8 mouse cellular contexts compared by ENCODE assay signal in genomic region chr10:53378981-53379708, GRCm38 (mm10). TPM values are rescaled to one million over a fixed set of nuclear protein-coding genes. Genes with fewer than 3 reads are reported as not detected.
A peak's percentile ranks its signal among the peaks of the same experiment; 100 is the strongest.
DNase-seq lines count a peak whose midpoint lies in the region; ATAC-seq and TF ChIP-seq lines count a peak whose summit lies in the region.

No protein-coding gene starts in this region.

- no peaks in the 10 kb centered on the region for H3K9me3 ChIP-seq in hindbrain, postnatal 0 days (ENCODE audit: low read length)
- no peaks in the 10 kb centered on the region for H3K9me3 ChIP-seq in neural tube, embryonic 11.5 days (ENCODE audit: control insufficient read depth, low read length)

- peak overlapping the region; percentile 100 for H3K9ac ChIP-seq in hindbrain, postnatal 0 days (replicated peaks; ENCODE audit: low read length)
- H3K9ac ChIP-seq in liver, adult 2 months (ENCODE audit: low read depth, low read length): peak overlapping the region; percentile 100
- peak overlapping the region; percentile 98 for H3K9ac ChIP-seq in neural tube, embryonic 11.5 days (ENCODE audit: low read length)

- peak in 1 of 2 experiments; percentile 64 for DNase-seq in spleen, adult 2 months (ENCODE audit: low read depth in 1 of 2, low spot score in 2 of 2)
- no peak for DNase-seq in spleen, adult 18-20 months
- peak; percentile 15 for DNase-seq in fibroblast of lung, adult 2 months (ENCODE audit: low read depth)
- peak; percentile 75 for DNase-seq in hindbrain, postnatal 0 days (ENCODE audit: low spot score)
- peak; percentile 59 for DNase-seq in liver, adult 2 months (ENCODE audit: extremely low read depth, low read depth, low spot score)
- DNase-seq in neural tube, embryonic 11.5 days (ENCODE audit: low spot score): no peak
- DNase-seq in urinary bladder, postnatal 10 days (ENCODE audit: low spot score): no peak

- H3K27me3 ChIP-seq in spleen, adult 2 months (ENCODE audit: control insufficient read depth, insufficient read depth, low read length): peaks cover 2% of the 10 kb centered on the region; the same call in 1 of the 2 replicates
- no peaks in the 10 kb centered on the region for H3K27me3 ChIP-seq in hindbrain, postnatal 0 days (ENCODE audit: insufficient read depth, low read length)
- no peaks in the 10 kb centered on the region for H3K27me3 ChIP-seq in liver, adult 2 months (ENCODE audit: control insufficient read depth, insufficient read depth, low read length)
- H3K27me3 ChIP-seq in neural tube, embryonic 11.5 days (ENCODE audit: control insufficient read depth, insufficient read depth, low read length): no peaks in the 10 kb centered on the region

- peak; percentile 66 for ATAC-seq in hindbrain, postnatal 0 days
- peak; percentile 77 for ATAC-seq in neural tube, embryonic 11.5 days (ENCODE audit: insufficient read depth, low FRiP score, low TSS enrichment)

- H3K4me2 ChIP-seq in hindbrain, postnatal 0 days (ENCODE audit: low read depth, low read length): peak overlapping the region; percentile 63
- peak overlapping the region; percentile 56 for H3K4me2 ChIP-seq in neural tube, embryonic 11.5 days (ENCODE audit: low read depth)

- no peak for TF ChIP-seq POLR2A in spleen, adult 2 months (IDR thresholded peaks at IDR 0.05; ENCODE audit: low read depth, low read length)
- no peak for TF ChIP-seq POLR2A in bone marrow macrophage, adult 2 months (IDR thresholded peaks at IDR 0.05; ENCODE audit: borderline replicate concordance, low read depth, low read length)
- TF ChIP-seq POLR2A in liver, adult 2 months (IDR thresholded peaks at IDR 0.05; ENCODE audit: extremely low read depth, insufficient read depth, low read length): no peak

- under 1% methylated on average over 53 of the region's 59 CpGs for WGBS in spleen, adult 2 months
- WGBS in hindbrain, postnatal 0 days: 1% methylated on average over 57 of the region's 59 CpGs
- WGBS in liver, adult 2 months: under 1% methylated on average over 59 of the region's 59 CpGs
- WGBS in neural tube, embryonic 11.5 days: under 1% methylated on average over 58 of the region's 59 CpGs

- peak overlapping the region; percentile 96 for H3K27ac ChIP-seq in spleen, adult 2 months (ENCODE audit: insufficient read depth, low read length)
- H3K27ac ChIP-seq in bone marrow macrophage, adult 2 months (ENCODE audit: insufficient read depth, low read depth, low read length): peak overlapping the region; percentile 57
- peak overlapping the region; percentile 98 for H3K27ac ChIP-seq in hindbrain, postnatal 0 days
- peak overlapping the region; percentile 100 for H3K27ac ChIP-seq in liver, adult 2 months (replicated peaks; ENCODE audit: insufficient read depth, low read depth, low read length)
- peak overlapping the region; percentile 98 for H3K27ac ChIP-seq in neural tube, embryonic 11.5 days (ENCODE audit: low read depth, low read length)

- H3K36me3 ChIP-seq in spleen, adult 2 months (ENCODE audit: control insufficient read depth, insufficient read depth, low read length): no peaks in the 10 kb centered on the region
- no peaks in the 10 kb centered on the region for H3K36me3 ChIP-seq in hindbrain, postnatal 0 days (ENCODE audit: insufficient read depth, low read length)
- peaks cover 4% of the 10 kb centered on the region for H3K36me3 ChIP-seq in liver, adult 2 months (ENCODE audit: control insufficient read depth, insufficient read depth, low read length)
- no peaks in the 10 kb centered on the region for H3K36me3 ChIP-seq in neural tube, embryonic 11.5 days (ENCODE audit: control insufficient read depth, insufficient read depth, low read length)

- peak overlapping the region; percentile 87 for H3K4me3 ChIP-seq in spleen, adult 2 months (ENCODE audit: extremely low read depth, insufficient read depth, insufficient read length)
- peak overlapping the region; percentile 85 for H3K4me3 ChIP-seq in bone marrow macrophage, adult 2 months (ENCODE audit: insufficient read depth, low read length)
- peak overlapping the region; percentile 98 for H3K4me3 ChIP-seq in hindbrain, postnatal 0 days (ENCODE audit: low read length)
- H3K4me3 ChIP-seq in liver, adult 2 months (ENCODE audit: insufficient read depth, low read depth, low read length): peak overlapping the region; percentile 98
- H3K4me3 ChIP-seq in neural tube, embryonic 11.5 days (ENCODE audit: low read depth, low read length): peak overlapping the region; percentile 91

- peaks cover 4% of the 10 kb centered on the region for H3K4me1 ChIP-seq in spleen, adult 2 months (ENCODE audit: control insufficient read depth, insufficient read depth, insufficient read length)
- H3K4me1 ChIP-seq in bone marrow macrophage, adult 2 months (ENCODE audit: control insufficient read depth, insufficient read depth, low read length): peaks cover 9% of the 10 kb centered on the region
- H3K4me1 ChIP-seq in hindbrain, postnatal 0 days (ENCODE audit: insufficient read depth, low read length): peaks cover 15% of the 10 kb centered on the region; the same call in 1 of the 2 replicates
- H3K4me1 ChIP-seq in liver, adult 2 months (ENCODE audit: control insufficient read depth, insufficient read depth, low read length): peaks cover 21% of the 10 kb centered on the region
- H3K4me1 ChIP-seq in neural tube, embryonic 11.5 days (ENCODE audit: control insufficient read depth, insufficient read depth, low read length): peaks cover 5% of the 10 kb centered on the region; the same call in 1 of the 2 replicates

- H3K79me2 ChIP-seq in liver, adult 2 months (ENCODE audit: control insufficient read depth, insufficient read depth, low read length): peaks cover 20% of the 10 kb centered on the region

- TF ChIP-seq CTCF in spleen, adult 2 months (IDR thresholded peaks at IDR 0.05; ENCODE audit: extremely low read depth, insufficient read depth, insufficient read length, insufficient replicate concordance): no peak
- TF ChIP-seq CTCF in bone marrow macrophage, adult 2 months (IDR thresholded peaks at IDR 0.05; ENCODE audit: low read depth, low read length): no peak
- TF ChIP-seq CTCF in hindbrain, postnatal 0 days (IDR thresholded peaks at IDR 0.05; ENCODE audit: low read depth): no peak
- TF ChIP-seq CTCF in liver, adult 2 months (IDR thresholded peaks at IDR 0.05; ENCODE audit: low read depth, low read length): no peak

RNA-seq across cellular contexts. Expression of gene Cep85l, which starts 0.6 kb away (rescaled TPM):
- 1.2 and 1.4 TPM in 2 replicates for polyA plus RNA-seq in spleen, adult 2 months (2012; rRNA removed)
- polyA plus RNA-seq in bone marrow macrophage, adult 2 months (2012; ENCODE audit: insufficient read depth, insufficient read length, missing spikeins): 4.1 and 9.5 TPM in 2 replicates
- total RNA-seq in hindbrain, postnatal 0 days (2014; rRNA removed): 15.4 and 16.2 TPM in 2 replicates
- polyA plus RNA-seq in hindbrain, postnatal 0 days (2015; fragmentation: Nextera tagmentation; extraction: Ambion mirVana): 7.2 and 8.2 TPM in 2 replicates
- 25.3 and 30.8 TPM in 2 replicates for total RNA-seq in liver, adult 2 months (2014; rRNA removed)
- 3.9 and 4.2 TPM in 2 replicates for polyA plus RNA-seq in liver, adult 2 months (2012; rRNA removed)
- polyA plus RNA-seq in neural tube, embryonic 11.5 days (2014; fragmentation: Nextera tagmentation; extraction: Ambion mirVana): 6.2 and 7.7 TPM in 2 replicates

RNA-seq across cellular contexts. Expression of gene Pln, which starts 41.7 kb away (rescaled TPM):
- polyA plus RNA-seq in spleen, adult 2 months (2012; rRNA removed): 0.36 and 0.79 TPM in 2 replicates
- not detected in 2 replicates for polyA plus RNA-seq in bone marrow macrophage, adult 2 months (2012; ENCODE audit: insufficient read depth, insufficient read length, missing spikeins)
- total RNA-seq in hindbrain, postnatal 0 days (2014; rRNA removed): 1.4 and 2.9 TPM in 2 replicates
- polyA plus RNA-seq in hindbrain, postnatal 0 days (2015; fragmentation: Nextera tagmentation; extraction: Ambion mirVana): 0.35 and 0.53 TPM in 2 replicates
- 0.09 and 0.27 TPM in 2 replicates for total RNA-seq in liver, adult 2 months (2014; rRNA removed)
- polyA plus RNA-seq in liver, adult 2 months (2012; rRNA removed): not detected in 2 replicates
- polyA plus RNA-seq in neural tube, embryonic 11.5 days (2014; fragmentation: Nextera tagmentation; extraction: Ambion mirVana): 1.9 and 2.3 TPM in 2 replicates

Comparison
In these comparisons a context has a peak if more than half of its experiments do, and no peak if none do; other contexts are left out.
1. DNase-seq: peak in fibroblast of lung, adult 2 months (single experiment), hindbrain, postnatal 0 days (single experiment) and liver, adult 2 months (single experiment); none in spleen, adult 18-20 months (0 of 2), neural tube, embryonic 11.5 days (single experiment) and urinary bladder, postnatal 10 days (single experiment).
2. Peak in every context shown above with its lines, with median percentiles within 50 percentile points of each other: H3K27ac ChIP-seq, H3K4me3 ChIP-seq and H3K9ac ChIP-seq.